Mouse (Mus musculus): Measurements from ENCODE around the gene Vmn1r163. TPM values are rescaled to one million over a fixed set of nuclear protein-coding genes. Genes with fewer than 3 reads are reported as not detected.
"Not testable (repeated sequence)": the region's sequence is repeated elsewhere in the genome, so short reads cannot be mapped to it uniquely, and the experiment has no call there.

The Vmn1r163 gene
- not detected in 2 replicates for polyA plus RNA-seq (2015; fragmentation: Nextera tagmentation; extraction: Ambion mirVana)

- not testable (repeated sequence) for H3K4me3 ChIP-seq (ENCODE audit: low read depth, low read length); H3K9ac ChIP-seq (ENCODE audit: low read depth, low read length); H3K27ac ChIP-seq (ENCODE audit: low read length); H3K4me2 ChIP-seq (ENCODE audit: low read length); H3K27me3 ChIP-seq (ENCODE audit: control insufficient read depth, insufficient read depth, low read depth, low read length); ATAC-seq; H3K4me1 ChIP-seq (ENCODE audit: control insufficient read depth, insufficient read depth, low read length); H3K9me3 ChIP-seq (replicated peaks; ENCODE audit: control insufficient read depth, low read length, poor library complexity, severe bottlenecking); H3K36me3 ChIP-seq (ENCODE audit: control insufficient read depth, insufficient read depth, low read length)
- no CpG with 5 or more reads among the region's 1 CpGs for WGBS
Measured at GRCm38 (mm10) chr7:23055240-23055639, at the start of gene Vmn1r163. TSS of gene Vmn1r163 (plus strand) at chr7:23055540.

DNA sequence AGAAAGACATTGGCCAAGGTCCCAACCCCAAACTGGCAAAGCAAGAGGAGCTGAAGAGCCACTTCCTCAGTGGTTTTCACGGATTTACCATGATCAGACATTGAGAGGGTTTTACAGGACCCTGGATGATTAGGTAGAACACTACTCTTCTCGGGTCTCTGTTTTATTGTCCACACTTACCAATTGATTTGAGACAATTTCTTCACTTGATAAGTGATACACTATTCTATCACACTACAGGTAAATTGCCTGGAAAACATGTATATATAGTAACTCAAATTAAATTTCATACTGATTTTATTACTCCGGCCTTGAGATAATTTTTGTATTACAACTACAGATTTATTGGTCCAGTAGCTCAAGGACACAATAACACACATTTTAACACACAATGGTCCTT lies 35.5 kb upstream of the Vmn1r163 start, which contains the start of gene Gm4216:
Gene Gm4216, minus strand, starts transcription at position 101 of the 400 bp plus-strand sequence.
- no CpG with 5 or more reads among the region's 3 CpGs for WGBS
- H3K27ac ChIP-seq (ENCODE audit: low read length); H3K4me3 ChIP-seq (ENCODE audit: low read depth, low read length); H3K4me2 ChIP-seq (ENCODE audit: low read length); H3K4me1 ChIP-seq (ENCODE audit: control insufficient read depth, insufficient read depth, low read length); H3K9ac ChIP-seq (ENCODE audit: low read depth, low read length); ATAC-seq; H3K36me3 ChIP-seq (ENCODE audit: control insufficient read depth, insufficient read depth, low read length); H3K9me3 ChIP-seq (replicated peaks; ENCODE audit: control insufficient read depth, low read length, poor library complexity, severe bottlenecking); H3K27me3 ChIP-seq (ENCODE audit: control insufficient read depth, insufficient read depth, low read depth, low read length): not testable (repeated sequence)

DNA sequence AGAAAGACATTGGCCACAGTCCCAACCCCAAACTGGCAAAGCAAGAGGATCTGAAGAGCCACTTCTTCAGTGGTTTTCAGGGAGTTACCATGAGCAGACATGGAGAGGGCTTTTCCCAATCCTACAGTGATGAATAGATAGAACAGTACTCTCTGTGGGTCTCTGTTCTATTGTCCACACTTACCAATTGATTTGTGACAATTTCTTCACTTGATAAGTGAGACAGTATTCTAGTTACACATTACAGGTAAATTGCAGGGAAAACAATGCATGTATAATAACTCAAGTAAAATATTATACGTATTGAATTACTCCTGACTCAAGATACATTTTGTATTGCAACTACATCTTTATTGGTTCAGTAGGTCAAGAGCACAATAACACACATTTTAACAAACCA lies 12.0 kb downstream of the Vmn1r163 start, which contains the start of gene Gm8720:
Gene Gm8720, minus strand, starts transcription at position 101 of the 400 bp plus-strand sequence.
- not testable (repeated sequence) for ATAC-seq; H3K27ac ChIP-seq (ENCODE audit: low read length); H3K36me3 ChIP-seq (ENCODE audit: control insufficient read depth, insufficient read depth, low read length); H3K27me3 ChIP-seq (ENCODE audit: control insufficient read depth, insufficient read depth, low read depth, low read length); H3K4me2 ChIP-seq (ENCODE audit: low read length); H3K4me1 ChIP-seq (ENCODE audit: control insufficient read depth, insufficient read depth, low read length); H3K9me3 ChIP-seq (replicated peaks; ENCODE audit: control insufficient read depth, low read length, poor library complexity, severe bottlenecking); H3K9ac ChIP-seq (ENCODE audit: low read depth, low read length); H3K4me3 ChIP-seq (ENCODE audit: low read depth, low read length)
- no CpG with 5 or more reads among the region's 1 CpGs for WGBS

Other genes starting within 250 kb of the Vmn1r163 start
- gene Vmn1r159, start 211.9 kb upstream of the Vmn1r163 start, polyA plus RNA-seq (2015; fragmentation: Nextera tagmentation; extraction: Ambion mirVana), result not detected in 2 replicates
- not detected in 2 replicates for gene Vmn1r160, start 184.3 kb upstream of the Vmn1r163 start, polyA plus RNA-seq (2015; fragmentation: Nextera tagmentation; extraction: Ambion mirVana)
- not detected in 2 replicates for gene Gm4214, start 70.9 kb upstream of the Vmn1r163 start, polyA plus RNA-seq (2015; fragmentation: Nextera tagmentation; extraction: Ambion mirVana)
- gene Gm4216, start 35.6 kb upstream of the Vmn1r163 start, polyA plus RNA-seq (2015; fragmentation: Nextera tagmentation; extraction: Ambion mirVana), result not detected in 2 replicates
- gene Gm8720, start 11.9 kb downstream of the Vmn1r163 start, polyA plus RNA-seq (2015; fragmentation: Nextera tagmentation; extraction: Ambion mirVana), result not detected in 2 replicates
- not detected in 2 replicates for gene Gm10662, start 88.9 kb downstream of the Vmn1r163 start, polyA plus RNA-seq (2015; fragmentation: Nextera tagmentation; extraction: Ambion mirVana)
- gene Vmn1r165, start 161.8 kb downstream of the Vmn1r163 start, polyA plus RNA-seq (2015; fragmentation: Nextera tagmentation; extraction: Ambion mirVana), result not detected in 2 replicates
- gene Vmn1r166, start 196.1 kb downstream of the Vmn1r163 start, polyA plus RNA-seq (2015; fragmentation: Nextera tagmentation; extraction: Ambion mirVana), result not detected in 2 replicates
- gene Gm6902, start 223.4 kb downstream of the Vmn1r163 start, polyA plus RNA-seq (2015; fragmentation: Nextera tagmentation; extraction: Ambion mirVana), result not detected in 2 replicates
- not detected in 2 replicates for gene Nlrp4e, start 245.7 kb downstream of the Vmn1r163 start, polyA plus RNA-seq (2015; fragmentation: Nextera tagmentation; extraction: Ambion mirVana)

All from midbrain, embryonic 16.5 days (tissue).